In the genomic region with DNA sequence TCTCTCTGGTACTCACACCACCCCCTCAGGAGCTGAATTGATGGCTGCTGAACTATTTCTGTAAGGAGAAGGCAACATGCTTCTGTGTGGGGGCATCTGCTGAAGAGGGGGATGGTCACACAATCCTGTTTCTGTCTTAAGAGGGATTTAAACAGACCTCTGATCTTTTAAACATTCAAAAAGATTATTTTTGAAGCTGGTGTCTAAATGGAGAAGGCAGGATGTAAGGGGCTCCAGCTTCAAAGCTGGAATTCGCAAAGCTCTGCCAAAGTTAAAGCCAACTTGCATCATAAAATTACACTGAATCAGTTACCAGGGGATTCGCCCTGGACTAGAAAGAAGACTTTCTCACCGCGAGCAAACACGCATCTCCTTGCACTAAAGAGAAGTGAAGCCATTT, we compare ENCODE assay signal across 17 mouse cellular contexts.
DNase-seq lines count a peak whose midpoint lies in the region; ATAC-seq and TF ChIP-seq lines count a peak whose summit lies in the region.
"Had no signal": no experiment of that assay in that cellular context is flagged by ENCODE, and none has a peak within 500 bp of the region (broad histone marks: within the 10 kb centered on the region; RNA-seq: fewer than 3 reads in every experiment).

No protein-coding gene starts in this region.

- TF ChIP-seq CTCF in stomach, postnatal 0 days (IDR thresholded peaks at IDR 0.05; ENCODE audit: low read depth): no peak

- no peak overlapping the region for H3K27ac ChIP-seq in stomach, embryonic 14.5 days (ENCODE audit: low read length)
- H3K27ac ChIP-seq in stomach, postnatal 0 days (replicated peaks): no peak overlapping the region
- H3K27ac ChIP-seq: hindbrain, embryonic 13.5 days; midbrain, embryonic 13.5 days; neural tube, embryonic 12.5 days had no signal

- intact Hi-C loops in left cerebral cortex, postnatal 4 days (cut with DNase I): no loop called here
- intact Hi-C loops in left cerebral cortex, postnatal 14 days (cut with DNase I): no loop called here

- H3K9me3 ChIP-seq in stomach, embryonic 14.5 days (ENCODE audit: control insufficient read depth, low read depth, low read length): no peaks in the 10 kb centered on the region
- H3K9me3 ChIP-seq in stomach, postnatal 0 days (ENCODE audit: control insufficient read depth, low read length): no peaks in the 10 kb centered on the region
- H3K9me3 ChIP-seq: hindbrain, embryonic 13.5 days; midbrain, embryonic 13.5 days; neural tube, embryonic 12.5 days had no signal

- WGBS in stomach, embryonic 14.5 days: 33% methylated on average over 5 of the region's 5 CpGs
- 49% methylated on average over 5 of the region's 5 CpGs for WGBS in stomach, postnatal 0 days

- H3K27me3 ChIP-seq in stomach, embryonic 14.5 days (ENCODE audit: control insufficient read depth, insufficient read depth, low read length): no peaks in the 10 kb centered on the region
- H3K27me3 ChIP-seq in stomach, postnatal 0 days (ENCODE audit: control insufficient read depth, insufficient read depth, low read length): no peaks in the 10 kb centered on the region
- H3K27me3 ChIP-seq: CH12.LX; hindbrain, embryonic 13.5 days; midbrain, embryonic 13.5 days; neural tube, embryonic 12.5 days had no signal

- peak; percentile 53; the same call in 1 of the 2 replicates for ATAC-seq in stomach, embryonic 14.5 days (ENCODE audit: insufficient number of reproducible peaks, insufficient read depth, low FRiP score, low read depth)
- ATAC-seq in stomach, postnatal 0 days (ENCODE audit: low FRiP score, low TSS enrichment): no peak
- ATAC-seq: activated CD4-positive, CD25-positive, alpha-beta regulatory T cell, adult 4 months; intestine, embryonic 16.5 days; midbrain, embryonic 13.5 days had no signal

- H3K9ac ChIP-seq in stomach, embryonic 14.5 days (replicated peaks; ENCODE audit: low read depth, low read length): no peak overlapping the region
- H3K9ac ChIP-seq in stomach, postnatal 0 days (ENCODE audit: low read length): no peak overlapping the region
- H3K9ac ChIP-seq: hindbrain, embryonic 13.5 days; midbrain, embryonic 13.5 days; neural tube, embryonic 12.5 days had no signal

- no peaks in the 10 kb centered on the region for H3K36me3 ChIP-seq in stomach, embryonic 14.5 days (ENCODE audit: control insufficient read depth, insufficient read depth, low read length)
- H3K36me3 ChIP-seq in stomach, postnatal 0 days (ENCODE audit: control insufficient read depth, insufficient read depth, low read length): no peaks in the 10 kb centered on the region
- H3K36me3 ChIP-seq: hindbrain, embryonic 13.5 days; midbrain, embryonic 13.5 days; neural tube, embryonic 12.5 days had no signal

- H3K4me1 ChIP-seq in stomach, embryonic 14.5 days (ENCODE audit: control insufficient read depth, insufficient read depth, low read length): no peaks in the 10 kb centered on the region
- H3K4me1 ChIP-seq in stomach, postnatal 0 days (replicated peaks; ENCODE audit: control insufficient read depth, insufficient read depth): no peaks in the 10 kb centered on the region
- H3K4me1 ChIP-seq: hindbrain, embryonic 13.5 days; midbrain, embryonic 13.5 days; neural tube, embryonic 12.5 days had no signal

- H3K4me2 ChIP-seq in stomach, embryonic 14.5 days (replicated peaks; ENCODE audit: low read depth, low read length): no peak overlapping the region
- no peak overlapping the region for H3K4me2 ChIP-seq in stomach, postnatal 0 days (replicated peaks; ENCODE audit: low read depth)
- H3K4me2 ChIP-seq: hindbrain, embryonic 13.5 days; liver, embryonic 11.5 days; midbrain, embryonic 13.5 days; neural tube, embryonic 12.5 days had no signal

- peak; percentile 16 for DNase-seq in left cerebral cortex, adult 11 months (ENCODE audit: low spot score)
- no peak for DNase-seq in left cerebral cortex, postnatal 4 days
- DNase-seq in stomach, postnatal 0 days (ENCODE audit: low spot score): no peak
- DNase-seq in left cerebral cortex, postnatal 14 days (ENCODE audit: low spot score in 2 of 2): peak; percentile 53 to 58
- DNase-seq in cerebellum, postnatal 14 days: no peak
- DNase-seq in embryo, embryonic 11 days: no peak
- DNase-seq: cerebellum, adult 11-12 months; kidney, postnatal 36 days; lung, postnatal 36 days had no signal

- H3K4me3 ChIP-seq in stomach, embryonic 14.5 days (ENCODE audit: low read depth, low read length): no peak overlapping the region
- H3K4me3 ChIP-seq in stomach, postnatal 0 days (ENCODE audit: low read depth, low read length): no peak overlapping the region
- H3K4me3 ChIP-seq: hindbrain, embryonic 13.5 days; midbrain, embryonic 13.5 days; neural tube, embryonic 12.5 days had no signal

- no peak for TF ChIP-seq EP300 in stomach, postnatal 0 days (optimal IDR thresholded peaks at IDR 0.05)

Comparison
In these comparisons a context has a peak if more than half of its experiments do, and no peak if none do; other contexts are left out.
1. DNase-seq: peak in left cerebral cortex, adult 11 months (single experiment) and left cerebral cortex, postnatal 14 days (2 of 2); none in left cerebral cortex, postnatal 4 days (single experiment), stomach, postnatal 0 days (single experiment), cerebellum, postnatal 14 days (0 of 2) and embryo, embryonic 11 days (single experiment).